In genomic region chr9:106562291-106562690, GRCm38 (mm10) we compare ENCODE assay signal across 41 mouse cellular contexts. TPM values are rescaled to one million over a fixed set of nuclear protein-coding genes. Genes with fewer than 3 reads are reported as not detected.
"Had no signal": no experiment of that assay in that cellular context is flagged by ENCODE, and none has a peak within 500 bp of the region (broad histone marks: within the 10 kb centered on the region; RNA-seq: fewer than 3 reads in every experiment).

No protein-coding gene starts in this region.

- H3K4me1 ChIP-seq: heart, embryonic 12.5 days; hindbrain, embryonic 13.5 days; hindbrain, embryonic 15.5 days; limb, embryonic 13.5 days; limb, embryonic 15.5 days had no signal

- H3K36me3 ChIP-seq: heart, embryonic 10.5 days; heart, embryonic 12.5 days; hindbrain, embryonic 13.5 days; hindbrain, embryonic 15.5 days; kidney, embryonic 15.5 days; limb, embryonic 13.5 days; limb, embryonic 15.5 days; liver, embryonic 12.5 days had no signal

- H3K27ac ChIP-seq: heart, embryonic 10.5 days; hindbrain, embryonic 13.5 days; hindbrain, embryonic 15.5 days; hindbrain, postnatal 0 days; kidney, embryonic 15.5 days; kidney, postnatal 0 days; limb, embryonic 13.5 days; limb, embryonic 15.5 days; liver, embryonic 12.5 days; liver, embryonic 14.5 days had no signal

- H3K4me3 ChIP-seq: heart, embryonic 10.5 days; heart, embryonic 12.5 days; hindbrain, embryonic 13.5 days; hindbrain, embryonic 15.5 days; kidney, embryonic 15.5 days; limb, embryonic 13.5 days; limb, embryonic 15.5 days; liver, embryonic 12.5 days had no signal

- H3K27me3 ChIP-seq: heart, embryonic 12.5 days; hindbrain, embryonic 13.5 days; hindbrain, embryonic 15.5 days; kidney, embryonic 15.5 days; limb, embryonic 13.5 days; limb, embryonic 15.5 days; liver, embryonic 12.5 days had no signal

- DNase-seq: gastrocnemius, postnatal 36 days; heart, adult 18-20 months; heart, postnatal 10 days; heart, postnatal 36 days; kidney, adult 11 months; kidney, adult 2 months; kidney, adult 9 months; kidney, postnatal 14 days; kidney, postnatal 36 days; left cerebral cortex, postnatal 4 days had no signal

RNA-seq across cellular contexts. Expression of gene Iqcf3, which starts 0.9 kb away (rescaled TPM):
- total RNA-seq: gastrocnemius, adult 18-20 months; gastrocnemius, adult 8-10 months; gastrocnemius, postnatal 36 days; heart, adult 18-20 months; heart, adult 8-10 months; heart, postnatal 10 days; heart, postnatal 36 days; hematopoietic stem cell, adult 5-6 weeks; hindbrain, postnatal 0 days; layer of hippocampus, adult 18-20 months; layer of hippocampus, postnatal 10 days; layer of hippocampus, postnatal 25 days; left cerebral cortex, adult 18-20 months; left cerebral cortex, adult 8-10 months; left cerebral cortex, postnatal 10 days; left cerebral cortex, postnatal 25 days; left cerebral cortex, postnatal 4 days; liver, adult 2 months had no signal
- polyA plus RNA-seq: heart, embryonic 10.5 days; heart, embryonic 12.5 days; heart, embryonic 14.5 days; heart, embryonic 16.5 days; hindbrain, embryonic 11.5 days; hindbrain, embryonic 13.5 days; hindbrain, embryonic 15.5 days; hindbrain, postnatal 0 days; intestine, embryonic 14.5 days; intestine, embryonic 16.5 days; kidney, embryonic 15.5 days; kidney, postnatal 0 days; large intestine, adult 2 months; limb, embryonic 11.5 days; limb, embryonic 13.5 days; limb, embryonic 15.5 days; liver, adult 2 months; liver, embryonic 12.5 days; liver, embryonic 14.5 days; liver, embryonic 16.5 days had no signal

RNA-seq across cellular contexts. Expression of gene Iqcf4, which starts 8.5 kb away (rescaled TPM):
- total RNA-seq: gastrocnemius, adult 18-20 months; gastrocnemius, adult 8-10 months; gastrocnemius, postnatal 36 days; heart, adult 18-20 months; heart, adult 8-10 months; heart, postnatal 10 days; heart, postnatal 36 days; hematopoietic stem cell, adult 5-6 weeks; hindbrain, postnatal 0 days; layer of hippocampus, adult 18-20 months; layer of hippocampus, postnatal 10 days; layer of hippocampus, postnatal 25 days; left cerebral cortex, adult 18-20 months; left cerebral cortex, adult 8-10 months; left cerebral cortex, postnatal 10 days; left cerebral cortex, postnatal 25 days; left cerebral cortex, postnatal 4 days; liver, adult 2 months had no signal
- polyA plus RNA-seq: heart, embryonic 10.5 days; heart, embryonic 12.5 days; heart, embryonic 14.5 days; heart, embryonic 16.5 days; hindbrain, embryonic 11.5 days; hindbrain, embryonic 13.5 days; hindbrain, embryonic 15.5 days; hindbrain, postnatal 0 days; intestine, embryonic 14.5 days; intestine, embryonic 16.5 days; kidney, adult 2 months; kidney, embryonic 15.5 days; kidney, postnatal 0 days; large intestine, adult 2 months; limb, embryonic 11.5 days; limb, embryonic 13.5 days; limb, embryonic 15.5 days; liver, adult 2 months; liver, embryonic 12.5 days; liver, embryonic 14.5 days; liver, embryonic 16.5 days had no signal

RNA-seq across cellular contexts. Expression of gene Iqcf5, which starts 47.9 kb away (rescaled TPM):
- total RNA-seq: gastrocnemius, adult 18-20 months; gastrocnemius, adult 8-10 months; gastrocnemius, postnatal 36 days; heart, adult 18-20 months; heart, adult 8-10 months; heart, postnatal 10 days; heart, postnatal 36 days; hematopoietic stem cell, adult 5-6 weeks; hindbrain, postnatal 0 days; layer of hippocampus, adult 18-20 months; layer of hippocampus, postnatal 25 days; left cerebral cortex, adult 18-20 months; left cerebral cortex, postnatal 25 days; liver, adult 2 months had no signal
- polyA plus RNA-seq: heart, embryonic 10.5 days; heart, embryonic 12.5 days; heart, embryonic 14.5 days; heart, embryonic 16.5 days; hindbrain, embryonic 11.5 days; hindbrain, embryonic 13.5 days; hindbrain, embryonic 15.5 days; hindbrain, postnatal 0 days; intestine, embryonic 14.5 days; intestine, embryonic 16.5 days; kidney, embryonic 15.5 days; kidney, postnatal 0 days; large intestine, adult 2 months; limb, embryonic 11.5 days; limb, embryonic 13.5 days; limb, embryonic 15.5 days; liver, adult 2 months; liver, embryonic 12.5 days; liver, embryonic 14.5 days; liver, embryonic 16.5 days had no signal
